Mouse (Mus musculus) liver, embryonic 15.5 days (tissue): ENCODE data around the gene Gpr55. TPM values are rescaled to one million over a fixed set of nuclear protein-coding genes. Genes with fewer than 3 reads are reported as not detected.
A peak's percentile ranks its signal among the peaks of the same experiment; 100 is the strongest.

Source experiments
- ATAC-seq: fragments of 200-750 bp; cut with Nextera tagmentation; 2 replicates; pipeline ENCODE4 v1.8.0; 2017; ENCODE audit warnings: moderate number of reproducible peaks, mild to moderate bottlenecking, moderate library complexity; ENCODE audit not compliant: insufficient read depth
- H3K27ac ChIP-seq: fragments of 300-500 bp; sonication (generic); replicated peaks from 2 replicates; pipeline ENCODE4 v1.5.1; 2015; ENCODE audit warnings: mild to moderate bottlenecking, inconsistent platforms
- H3K27me3 ChIP-seq: fragments of 300-500 bp; sonication (generic); 2 replicates; pipeline ENCODE4 v1.6.1; 2015; ENCODE audit warnings: mild to moderate bottlenecking, inconsistent platforms
- H3K36me3 ChIP-seq: fragments of 300-500 bp; sonication (generic); replicated peaks from 2 replicates; pipeline ENCODE4 v1.6.1; 2015; ENCODE audit warnings: moderate library complexity, mild to moderate bottlenecking, inconsistent platforms
- H3K4me1 ChIP-seq: fragments of 300-500 bp; sonication (generic); replicated peaks from 2 replicates; pipeline ENCODE4 v1.6.1; 2015; ENCODE audit warnings: inconsistent platforms
- H3K4me2 ChIP-seq: fragments of 300-500 bp; sonication (generic); 2 replicates; pipeline ENCODE4 v1.6.1; 2015; ENCODE audit warnings: moderate library complexity, mild to moderate bottlenecking, inconsistent platforms
- H3K4me3 ChIP-seq: fragments of 300-500 bp; sonication (generic); replicated peaks from 2 replicates; pipeline ENCODE4 v1.5.1; 2015; ENCODE audit warnings: mild to moderate bottlenecking, inconsistent platforms
- H3K9ac ChIP-seq: fragments of 300-500 bp; sonication (generic); 2 replicates; pipeline ENCODE4 v1.6.1; 2015; ENCODE audit warnings: moderate library complexity, mild to moderate bottlenecking, inconsistent platforms
- H3K9me3 ChIP-seq: fragments of 300-500 bp; sonication (generic); replicated peaks from 2 replicates; pipeline ENCODE4 v1.6.1; 2016; ENCODE audit warnings: inconsistent platforms
- WGBS: fragments of 180-500 bp; shearing (Covaris S2); methylation state at CpG from one replicate; pipeline ENCODE4 v1.1.7; 2015; ENCODE audit warnings: mixed read lengths; ENCODE audit not compliant: insufficient replicate concordance; 5-methylcytosine and 5-hydroxymethylcytosine counted together
- polyA plus RNA-seq: library from polyadenylated mRNA; unstranded; fragments of >200 nt; fragmentation: Nextera tagmentation; extraction: Ambion mirVana; gene quantifications from 2 replicates; pipeline ENCODE4 v1.2.1, GENCODE M21; 2015

Gene Gpr55
- polyA plus RNA-seq, 1 experiment from 2014 or later = 0.02 TPM

DNA sequence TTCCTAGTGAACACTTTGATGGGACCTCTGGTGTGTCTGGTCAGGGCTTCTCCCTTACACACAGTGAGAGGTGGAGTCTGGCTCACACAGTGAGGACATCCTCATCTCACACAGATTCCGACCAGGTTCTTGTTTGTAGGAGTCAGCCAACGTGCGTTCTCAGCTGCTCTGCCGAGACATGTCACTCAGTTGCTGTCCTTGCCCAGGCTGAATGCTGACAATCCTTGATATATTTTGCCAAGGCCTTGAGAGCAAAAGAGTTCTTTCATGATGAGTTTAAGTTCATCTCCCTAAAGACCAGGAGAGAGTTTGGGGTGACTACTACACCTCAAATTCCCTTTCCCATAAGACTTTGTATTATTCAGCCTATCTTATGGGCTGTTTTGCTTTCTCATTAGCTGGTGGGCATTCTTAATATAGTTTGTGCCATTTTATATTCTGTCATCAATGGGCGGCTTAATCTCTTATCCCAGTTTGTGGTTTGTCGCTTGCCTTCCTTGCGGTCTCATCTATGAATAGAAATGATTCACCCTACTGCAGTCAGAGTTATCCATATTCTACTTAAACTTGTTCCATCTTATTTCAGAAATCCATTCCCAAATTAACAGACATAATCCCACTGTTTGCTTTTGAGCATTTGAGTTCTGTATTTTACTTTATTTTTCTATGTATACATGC is 47.6 kb downstream of the Gpr55 start:
- Histone ChIP-seq H3K4me1 (no peaks in the 10 kb centered on the region), H3K9me3 (no peaks in the 10 kb centered on the region), H3K27me3 (no peaks in the 10 kb centered on the region), H3K27ac (no peak overlapping the region), H3K4me2 (no peak overlapping the region), H3K36me3 (no peaks in the 10 kb centered on the region), H3K4me3 (no peak overlapping the region), H3K9ac (no peak overlapping the region)
- no peak for ATAC-seq
- 57% methylated on average over 7 of the region's 7 CpGs for WGBS

DNA sequence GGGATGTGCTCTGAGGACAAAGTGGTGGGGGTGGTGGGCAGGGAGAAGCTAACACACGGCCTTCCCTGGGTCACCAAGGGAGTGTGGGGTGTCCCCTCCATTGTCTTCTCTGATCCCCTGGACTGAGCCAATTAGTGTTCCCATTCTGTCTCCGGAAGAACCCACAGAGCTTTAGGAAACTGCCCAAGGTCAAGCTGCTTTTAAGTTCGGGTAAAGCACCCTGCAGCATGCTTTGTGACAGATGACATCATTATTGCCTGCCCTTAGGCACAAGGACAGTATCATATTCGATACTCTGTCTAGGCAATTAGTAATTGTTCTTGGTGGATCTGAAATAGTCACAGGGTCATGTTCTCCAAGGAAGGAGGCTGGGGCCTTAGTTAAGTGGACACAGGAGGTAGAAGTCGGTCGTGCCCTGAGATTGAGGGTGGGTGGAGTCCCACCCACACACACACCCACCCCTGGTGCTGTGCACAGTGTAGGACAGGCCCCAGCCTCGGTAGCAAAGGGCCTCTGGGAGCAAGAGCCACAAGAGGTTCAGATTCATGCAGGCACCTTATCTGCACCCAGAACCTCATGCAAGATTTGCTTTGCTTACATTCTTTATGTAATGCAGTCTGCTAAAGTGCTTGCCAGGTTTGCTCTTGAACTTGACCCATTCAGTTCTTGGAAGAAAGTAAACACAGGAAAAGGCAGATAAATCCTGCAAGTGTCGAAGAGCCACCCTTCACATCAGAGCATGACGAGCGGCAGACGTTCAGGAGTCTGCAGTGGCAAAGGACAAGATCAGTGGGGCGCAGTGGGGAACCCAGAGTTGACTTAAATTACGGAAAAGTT is 51.8 kb downstream of the Gpr55 start:
- ATAC-seq = no peak
- Histone ChIP-seq H3K4me3 (no peak overlapping the region), H3K9ac (no peak overlapping the region), H3K36me3 (peaks cover 19% of the 10 kb centered on the region), H3K4me1 (no peaks in the 10 kb centered on the region), H3K4me2 (no peak overlapping the region), H3K27ac (no peak overlapping the region), H3K9me3 (no peaks in the 10 kb centered on the region), H3K27me3 (no peaks in the 10 kb centered on the region)
- 54% methylated on average over 13 of the region's 13 CpGs for WGBS

DNA sequence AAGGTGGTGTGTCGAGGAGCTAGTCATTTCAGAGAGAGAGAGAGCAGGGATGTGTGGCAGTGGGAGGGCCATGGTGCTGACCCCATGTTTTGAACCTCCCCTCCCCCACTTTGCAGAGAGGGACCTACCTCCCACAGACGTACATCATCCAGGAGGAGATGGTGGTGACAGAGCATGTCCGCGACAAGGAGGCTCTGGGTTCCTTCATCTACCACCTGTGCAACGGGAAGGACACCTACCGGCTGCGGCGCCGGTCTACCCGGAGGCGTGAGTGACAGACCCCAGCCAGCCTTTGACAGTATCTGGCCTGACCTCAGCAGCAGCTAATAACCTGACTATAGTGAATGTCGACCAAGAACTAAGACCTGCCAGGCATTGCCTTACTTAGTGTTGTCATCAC is 53.9 kb downstream of the Gpr55 start:
- H3K27ac ChIP-seq = no peak overlapping the region
- no peak overlapping the region for H3K4me2 ChIP-seq
- WGBS = 80% methylated on average over 12 of the region's 12 CpGs
- H3K9ac ChIP-seq = no peak overlapping the region
- no peaks in the 10 kb centered on the region for H3K9me3 ChIP-seq
- H3K4me1 ChIP-seq = peaks cover 4% of the 10 kb centered on the region
- ATAC-seq = no peak
- peaks cover 20% of the 10 kb centered on the region for H3K36me3 ChIP-seq
- no peaks in the 10 kb centered on the region for H3K27me3 ChIP-seq
- no peak overlapping the region for H3K4me3 ChIP-seq

DNA sequence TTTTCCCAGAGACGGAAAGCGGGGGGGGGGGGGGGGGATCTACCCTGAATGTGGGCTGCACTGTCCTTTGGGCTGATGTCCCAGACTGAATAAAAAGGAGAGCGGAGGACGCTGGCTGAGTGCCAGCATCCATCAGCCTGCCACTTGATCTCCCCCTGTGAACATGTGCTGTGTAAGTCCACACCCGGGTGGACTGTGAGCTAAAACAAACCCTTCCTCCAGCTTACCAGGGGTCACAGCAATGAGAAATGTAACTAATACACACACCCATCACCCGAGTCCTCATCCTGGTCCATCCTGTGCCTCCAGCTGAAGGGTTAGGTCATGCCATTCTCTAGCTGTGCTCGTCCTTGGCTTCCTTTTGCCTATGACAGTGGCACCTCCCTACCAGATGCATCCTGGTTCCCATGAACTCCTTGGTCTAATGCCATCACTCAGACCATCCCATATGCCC is 58.7 kb downstream of the Gpr55 start:
- H3K36me3 ChIP-seq = peaks cover 18% of the 10 kb centered on the region
- H3K4me3 ChIP-seq = no peak overlapping the region
- H3K27me3 ChIP-seq = no peaks in the 10 kb centered on the region
- no peaks in the 10 kb centered on the region for H3K9me3 ChIP-seq
- H3K9ac ChIP-seq = no peak overlapping the region
- no peak overlapping the region for H3K27ac ChIP-seq
- no peak overlapping the region for H3K4me2 ChIP-seq
- H3K4me1 ChIP-seq = peaks cover 46% of the 10 kb centered on the region
- WGBS = 53% methylated on average over 7 of the region's 7 CpGs
- ATAC-seq = 0 out of 2 replicates have a peak, but pooled peaks have one; percentile 10

DNA sequence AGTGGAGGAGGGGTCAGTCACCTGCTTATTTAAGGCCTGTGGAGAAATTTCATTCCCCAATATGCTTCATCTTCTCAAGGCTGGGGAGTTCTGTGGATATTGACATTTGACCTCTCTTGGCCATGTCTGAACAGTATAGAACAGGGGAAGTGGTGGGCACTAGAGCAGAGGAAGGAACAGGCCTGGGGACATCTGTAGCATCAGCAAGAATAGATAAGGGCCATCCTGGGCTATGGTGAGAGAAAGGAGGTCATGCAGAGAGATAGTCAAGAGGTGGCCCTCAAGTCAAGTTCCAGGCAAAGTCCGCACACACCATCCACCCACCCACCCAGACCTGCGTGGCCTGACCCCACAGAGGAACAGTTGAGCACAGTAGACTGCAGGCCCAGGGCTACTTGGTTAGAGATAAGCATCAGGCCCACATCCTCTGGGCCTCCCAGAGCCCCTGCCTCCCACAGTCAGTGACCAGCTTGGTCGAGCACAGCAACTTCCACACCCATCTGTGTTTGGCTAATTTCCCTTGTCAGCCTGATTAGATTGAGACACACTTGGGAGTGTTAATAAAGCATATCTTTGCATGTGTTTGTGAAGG is 59.2 kb downstream of the Gpr55 start:
- no peak overlapping the region for H3K27ac ChIP-seq

DNA sequence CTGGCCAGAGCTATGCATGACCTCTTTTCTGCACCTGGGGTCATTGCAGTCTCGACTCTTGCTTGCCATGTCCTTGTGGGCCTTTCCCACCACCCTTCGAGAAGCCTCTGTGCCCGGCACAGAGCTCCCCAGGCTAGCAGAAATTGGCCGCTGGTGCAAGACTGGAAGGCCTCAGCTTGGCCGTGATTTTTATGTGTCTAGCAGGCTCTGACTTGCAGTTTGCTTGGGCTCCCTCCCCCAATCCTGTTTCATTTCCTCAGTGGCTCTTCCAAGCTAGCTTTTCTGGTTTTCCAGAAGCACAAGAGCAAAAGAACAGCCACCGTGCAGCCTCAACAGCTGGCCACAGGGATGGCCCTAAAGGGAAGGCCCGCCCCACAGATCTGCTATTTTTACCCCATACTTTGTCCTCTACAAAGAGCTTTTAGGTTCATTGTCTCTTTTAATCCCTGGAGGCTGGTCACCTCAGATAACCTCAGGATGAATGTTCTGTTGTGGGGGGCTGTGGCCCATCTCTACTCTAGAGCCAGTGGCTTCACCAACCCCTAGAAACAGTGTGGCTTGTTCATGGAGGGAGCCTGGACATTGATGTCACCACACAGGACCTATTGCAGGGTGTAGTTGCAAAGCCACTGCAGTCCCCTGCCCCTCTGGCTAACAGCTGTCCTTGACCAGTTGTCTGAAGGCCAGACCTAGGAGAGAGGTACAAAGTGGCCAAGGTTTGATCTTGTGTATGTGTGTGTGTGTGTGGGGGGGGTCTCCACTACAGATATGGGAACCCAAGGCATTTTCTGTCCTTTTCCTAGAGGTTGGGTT is 60.1 kb downstream of the Gpr55 start:
- WGBS = 48% methylated on average over 7 of the region's 7 CpGs
- Histone ChIP-seq H3K4me2 (no peak overlapping the region), H3K4me1 (peaks cover 60% of the 10 kb centered on the region), H3K27ac (no peak overlapping the region), H3K9me3 (no peaks in the 10 kb centered on the region), H3K9ac (no peak overlapping the region), H3K27me3 (no peaks in the 10 kb centered on the region), H3K4me3 (no peak overlapping the region), H3K36me3 (peaks cover 7% of the 10 kb centered on the region; the same call in 1 of the 2 replicates)
- no peak for ATAC-seq

More for the DNA sequence above, 59.2 kb downstream of the Gpr55 start:
- no peaks in the 10 kb centered on the region for H3K27me3 ChIP-seq
- no peak overlapping the region for H3K4me3 ChIP-seq
- H3K9ac ChIP-seq = no peak overlapping the region
- no peaks in the 10 kb centered on the region for H3K9me3 ChIP-seq
- 34% methylated on average over 3 of the region's 3 CpGs for WGBS
- no peak overlapping the region for H3K4me2 ChIP-seq
- H3K4me1 ChIP-seq = peaks cover 51% of the 10 kb centered on the region
- ATAC-seq = no peak
- peaks cover 13% of the 10 kb centered on the region for H3K36me3 ChIP-seq

DNA sequence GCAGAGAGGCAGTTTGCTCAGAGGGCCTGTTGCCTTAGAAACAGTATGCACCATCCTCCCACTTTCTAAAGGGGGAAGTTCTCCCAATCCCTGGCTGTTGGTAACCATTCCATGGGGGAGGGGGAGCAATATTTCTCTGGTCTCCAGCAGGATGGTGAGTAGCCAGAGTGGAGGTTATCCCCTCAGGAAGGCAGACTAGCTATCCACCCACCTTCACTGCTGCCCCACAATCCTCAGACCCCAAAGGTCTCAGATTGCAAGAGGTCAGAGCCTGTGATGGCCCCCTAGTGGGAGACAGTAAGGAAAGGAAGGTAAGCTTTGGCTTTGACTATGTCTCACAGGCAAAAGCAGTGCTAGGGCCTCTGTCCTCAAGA is 61.4 kb downstream of the Gpr55 start:
- Histone ChIP-seq H3K4me3 (no peak overlapping the region), H3K27ac (no peak overlapping the region), H3K9ac (no peak overlapping the region), H3K36me3 (0 out of 2 replicates have a peak, but pooled peaks cover 2% of the 10 kb centered on the region), H3K4me2 (no peak overlapping the region), H3K4me1 (peaks cover 71% of the 10 kb centered on the region), H3K27me3 (no peaks in the 10 kb centered on the region), H3K9me3 (no peaks in the 10 kb centered on the region)
- no peak for ATAC-seq

DNA sequence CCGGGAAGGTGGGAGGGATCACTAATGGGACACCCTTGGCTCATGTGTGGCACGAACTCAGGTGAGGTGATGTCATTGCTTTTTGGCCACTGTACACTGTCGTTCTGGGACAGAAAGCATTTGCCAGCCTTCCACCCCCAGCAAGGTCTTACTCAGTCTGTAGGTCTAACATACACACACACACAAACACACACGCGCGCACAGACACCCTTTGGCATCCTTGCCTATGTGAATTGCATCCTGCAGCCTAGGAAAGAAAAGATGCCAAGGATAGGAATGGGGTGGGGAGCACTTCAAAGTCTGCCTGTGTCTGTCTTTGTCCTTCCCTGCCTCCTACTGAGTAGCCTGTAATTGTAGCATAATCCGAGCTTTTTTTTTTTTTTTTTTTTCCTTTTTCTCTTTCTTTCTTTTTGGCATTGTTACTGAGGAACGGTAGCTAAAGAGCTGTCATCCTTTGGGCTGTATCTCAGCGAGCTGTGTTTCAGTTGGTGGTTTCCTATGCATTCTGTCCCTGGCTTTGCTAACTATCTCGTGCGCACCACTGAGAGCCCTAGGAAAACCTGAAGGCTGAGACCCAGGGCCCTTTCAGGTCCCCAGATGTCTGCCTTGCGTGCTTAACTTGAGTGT is 61.9 kb downstream of the Gpr55 start:
- 52% methylated on average over 12 of the region's 12 CpGs for WGBS
- no peaks in the 10 kb centered on the region for H3K36me3 ChIP-seq
- ATAC-seq = no peak
- no peak overlapping the region for H3K4me2 ChIP-seq
- H3K27me3 ChIP-seq = no peaks in the 10 kb centered on the region
- no peak overlapping the region for H3K4me3 ChIP-seq
- no peak overlapping the region for H3K27ac ChIP-seq
- peaks cover 76% of the 10 kb centered on the region for H3K4me1 ChIP-seq
- no peak overlapping the region for H3K9ac ChIP-seq
- no peaks in the 10 kb centered on the region for H3K9me3 ChIP-seq

DNA sequence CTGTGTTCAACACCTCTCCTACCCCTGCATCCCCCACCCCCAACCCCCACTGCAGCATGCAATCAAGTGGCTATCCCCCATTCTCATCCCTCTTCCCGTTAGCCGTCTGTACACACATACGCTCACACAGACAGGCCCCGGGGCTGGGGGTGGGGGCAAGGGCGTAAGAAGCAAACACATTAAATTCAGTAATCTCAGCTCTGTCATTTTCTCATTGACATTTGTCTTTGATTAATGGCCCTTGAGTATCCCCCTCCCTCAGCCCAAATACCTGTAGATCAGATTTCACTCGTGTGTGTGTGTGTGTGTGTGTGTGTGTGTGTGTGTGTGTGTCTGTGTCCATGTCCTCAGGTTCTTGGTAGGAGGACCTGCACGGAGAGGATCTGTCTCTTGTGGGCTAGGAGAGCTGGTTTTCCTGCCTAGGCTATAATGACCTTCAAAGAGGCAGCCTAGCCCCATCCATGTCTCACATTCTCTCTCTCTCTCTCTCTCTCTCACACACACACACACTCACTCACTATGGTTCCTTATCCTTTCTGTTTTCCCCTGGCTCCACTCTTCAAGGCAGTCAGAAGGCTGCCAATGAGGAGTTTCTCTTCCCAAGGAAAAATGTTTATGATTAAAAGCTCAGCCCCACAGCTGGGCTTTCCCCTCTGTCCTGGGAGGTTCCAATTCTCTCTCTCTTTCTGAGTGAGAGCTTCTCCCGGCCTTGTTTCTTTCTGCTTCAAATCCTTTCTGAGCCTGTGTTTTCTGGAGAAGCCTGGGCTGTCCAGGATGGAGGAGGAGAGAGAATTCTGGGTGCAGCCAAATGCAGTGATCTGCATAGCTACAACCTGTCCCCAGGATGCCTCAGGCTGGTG is 62.7 kb downstream of the Gpr55 start:
- H3K4me2 ChIP-seq = no peak overlapping the region
- no peaks in the 10 kb centered on the region for H3K36me3 ChIP-seq
- ATAC-seq = no peak
- H3K4me3 ChIP-seq = no peak overlapping the region
- no peak overlapping the region for H3K27ac ChIP-seq
- H3K9me3 ChIP-seq = no peaks in the 10 kb centered on the region
- no peaks in the 10 kb centered on the region for H3K27me3 ChIP-seq
- H3K4me1 ChIP-seq = peaks cover 78% of the 10 kb centered on the region
- no peak overlapping the region for H3K9ac ChIP-seq
- WGBS = 56% methylated on average over 8 of the region's 8 CpGs
